Mouse (Mus musculus) layer of hippocampus, adult 18-20 months (tissue): Measurements from ENCODE around the gene Bcl11b. TPM values are rescaled to one million over a fixed set of nuclear protein-coding genes. Genes with fewer than 3 reads are reported as not detected.

ENCODE experiments used
- DNase-seq, 2 experiments: peaks; one replicate each; pipeline ENCODE4 v3.0.0; 2022; ENCODE audit warnings: low spot score in 2 of 2
- total RNA-seq, 2 experiments: library from RNA; stranded (reverse); gene quantifications; 2 replicates each; pipeline ENCODE4 v1.2.3; 2021

Gene Bcl11b
- total RNA-seq, 2 experiments from 2014 or later: 143 to 144 TPM

- no peak for DNase-seq
Measured at GRCm38 (mm10) chr12:107939177-107939576, 64.2 kb downstream of the Bcl11b start.

- DNase-seq: no peak
Measured at GRCm38 (mm10) chr12:107936972-107937371, 66.4 kb downstream of the Bcl11b start.

- DNase-seq: no peak
Measured at GRCm38 (mm10) chr12:107936406-107936805, 67.0 kb downstream of the Bcl11b start.

DNA sequence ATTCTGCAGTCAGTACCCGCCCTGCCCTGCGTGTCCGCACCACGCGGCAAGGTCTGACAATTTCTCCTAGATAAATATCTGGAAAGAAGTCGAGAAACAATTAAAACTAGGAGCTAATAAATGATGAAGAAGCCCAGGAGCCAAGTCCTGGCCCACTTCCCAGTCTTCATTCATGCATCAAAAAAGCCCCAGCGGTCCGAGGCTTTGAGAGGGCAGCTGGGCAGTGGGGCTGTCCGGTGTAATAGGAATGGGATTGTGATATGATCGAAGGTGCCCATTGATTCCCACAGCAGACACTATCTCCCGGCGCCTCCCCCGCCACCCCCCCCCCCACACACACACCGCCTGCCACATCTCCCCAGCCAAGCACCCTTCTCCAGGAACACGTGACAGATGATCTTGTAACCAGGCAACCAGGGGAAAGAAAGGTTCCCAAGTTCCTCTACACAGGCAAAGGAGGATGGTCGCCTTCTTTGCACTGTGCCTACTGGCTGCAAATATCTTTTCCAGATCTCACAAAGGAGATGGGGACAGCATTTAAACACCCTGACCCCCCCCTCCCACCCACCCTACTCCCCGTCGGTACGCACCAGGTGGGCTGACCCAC is 68.5 kb downstream of the Bcl11b start:
- DNase-seq: peak in 1 of 2 experiments; percentile 65

DNA sequence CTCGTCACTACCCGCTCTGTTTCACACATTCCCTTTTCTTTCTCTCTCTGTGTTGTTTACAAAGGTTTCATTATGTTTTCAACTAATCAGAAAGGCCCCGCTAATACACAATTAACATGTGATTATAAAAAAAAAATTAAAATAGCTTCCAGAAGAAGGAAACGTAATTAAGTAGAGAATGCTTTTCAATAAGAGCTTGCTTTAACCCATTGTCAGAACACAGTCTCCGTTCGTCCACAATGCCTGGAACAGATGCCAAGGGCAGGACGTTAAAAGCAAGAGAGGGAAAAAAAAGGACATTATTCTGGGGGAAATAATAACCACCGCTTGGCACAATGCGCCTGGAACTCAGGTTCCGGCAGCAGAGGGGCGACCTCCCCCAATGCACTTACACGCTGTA is 71.3 kb downstream of the Bcl11b start:
- no peak for DNase-seq

DNA sequence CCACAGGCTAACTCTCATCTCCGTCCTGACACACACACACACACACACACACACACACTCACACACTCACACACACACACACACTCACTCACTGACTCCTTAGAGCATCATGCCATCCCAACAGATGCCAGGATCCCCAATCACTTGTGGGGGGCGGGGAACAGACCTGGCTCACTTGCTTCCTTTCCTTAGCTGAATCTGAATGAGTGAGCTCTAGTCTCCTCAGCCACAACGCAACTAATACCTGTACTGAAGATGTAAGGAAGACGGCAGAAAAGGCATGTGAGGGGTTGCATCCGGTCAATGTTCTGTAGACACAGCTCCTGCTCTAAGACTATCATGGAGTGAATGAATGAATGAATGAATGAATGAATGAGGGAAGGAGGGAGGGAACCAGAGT is 71.9 kb downstream of the Bcl11b start:
- no peak for DNase-seq

GRCm38 (mm10) chr12:107930611-107931350 is 72.6 kb downstream of the Bcl11b start:
- peak in 1 of 2 experiments; percentile 73 for DNase-seq

- no peak for DNase-seq
Measured at GRCm38 (mm10) chr12:107928905-107929304, 74.5 kb downstream of the Bcl11b start.

- DNase-seq: peak in 1 of 2 experiments; percentile 58
Measured at GRCm38 (mm10) chr12:107928464-107928901, 74.9 kb downstream of the Bcl11b start.

GRCm38 (mm10) chr12:107927961-107928431 is 75.4 kb downstream of the Bcl11b start:
- no peak for DNase-seq

DNA sequence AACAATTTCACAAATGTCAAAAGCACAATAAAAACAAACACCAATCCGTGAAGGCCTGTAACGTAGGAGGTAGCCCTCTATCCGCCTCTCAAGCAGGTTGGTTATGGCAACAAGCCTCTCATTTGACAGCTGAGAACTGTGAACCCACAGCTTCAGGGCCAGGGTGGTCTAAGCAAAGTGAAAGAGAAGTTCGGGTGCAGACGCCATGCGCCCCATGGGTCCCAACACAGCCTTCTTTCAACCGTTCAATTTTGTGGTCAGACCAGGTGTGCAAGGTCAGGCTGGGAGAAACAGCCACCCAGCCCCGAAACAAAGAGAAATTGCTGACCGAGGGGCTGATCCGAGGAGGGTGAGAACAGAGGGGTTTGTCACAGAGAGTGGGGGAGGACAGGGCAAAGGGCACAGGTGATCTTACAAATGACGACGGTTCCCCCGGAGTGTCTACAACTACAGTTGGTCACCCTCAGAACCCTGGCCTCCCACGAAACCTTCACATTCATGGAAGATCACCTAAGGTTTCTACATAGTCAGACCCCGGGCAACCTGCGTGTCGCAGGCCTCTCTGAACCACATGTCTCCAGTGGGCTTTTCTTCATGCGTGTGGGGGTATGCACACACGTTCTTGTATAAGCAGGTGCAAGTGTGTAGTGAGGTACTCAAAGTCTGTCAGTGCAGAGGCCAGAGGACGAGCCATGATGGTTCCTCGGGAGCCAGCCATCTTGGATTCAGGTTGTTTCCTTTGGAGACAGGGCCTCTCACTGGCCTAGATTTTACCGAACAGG is 77.1 kb downstream of the Bcl11b start:
- no peak for DNase-seq

- no peak for DNase-seq
Measured at GRCm38 (mm10) chr12:107924696-107925095, 78.7 kb downstream of the Bcl11b start.

GRCm38 (mm10) chr12:107923963-107924362 is 79.4 kb downstream of the Bcl11b start:
- no peak for DNase-seq

- DNase-seq: no peak
Measured at GRCm38 (mm10) chr12:107922180-107922579, 81.2 kb downstream of the Bcl11b start.

- DNase-seq: no peak
Measured at GRCm38 (mm10) chr12:107921566-107921965, 81.8 kb downstream of the Bcl11b start.

DNA sequence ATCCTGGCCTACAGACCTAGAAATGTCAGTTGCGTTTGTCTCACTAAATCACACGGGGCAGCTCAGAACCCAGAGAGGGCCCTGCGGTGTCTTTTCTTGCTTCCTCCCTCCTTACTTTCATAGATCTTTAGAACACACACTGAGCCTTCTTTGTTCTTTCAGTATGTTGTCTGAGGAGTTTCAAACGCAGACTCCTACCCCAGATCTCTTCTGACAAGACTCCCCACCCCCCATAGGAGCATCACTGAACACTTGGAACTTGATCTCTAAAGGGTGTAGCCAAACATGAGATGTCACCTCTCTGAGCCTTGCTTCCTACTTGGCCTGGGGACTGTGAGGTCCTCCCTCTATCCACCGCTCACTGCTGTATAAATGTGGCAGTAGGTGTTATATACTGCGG is 82.2 kb downstream of the Bcl11b start:
- DNase-seq: no peak

DNA sequence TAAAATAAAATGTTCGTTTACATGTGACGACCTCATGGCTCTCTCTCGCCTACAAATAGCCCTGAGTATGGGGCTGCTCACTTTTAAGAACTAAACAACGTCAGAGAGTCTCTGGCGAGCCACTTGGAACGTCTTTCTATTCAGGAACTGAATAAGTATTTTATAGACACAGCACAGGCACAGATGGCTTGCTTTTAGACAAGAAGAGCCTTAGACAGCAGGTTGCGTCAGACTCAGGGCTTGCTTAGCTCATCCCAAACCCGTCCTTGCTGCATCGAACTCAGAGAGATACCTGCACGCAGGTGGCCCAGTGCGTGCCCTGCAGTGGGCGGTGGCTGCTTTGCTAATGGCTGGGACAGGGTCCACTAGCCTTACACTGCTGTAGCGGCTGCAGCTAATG is 82.7 kb downstream of the Bcl11b start:
- no peak for DNase-seq

GRCm38 (mm10) chr12:107920076-107920475 is 83.3 kb downstream of the Bcl11b start:
- no peak for DNase-seq

GRCm38 (mm10) chr12:107918779-107919178 is 84.6 kb downstream of the Bcl11b start:
- DNase-seq: no peak

GRCm38 (mm10) chr12:107916008-107916407 is 87.4 kb downstream of the Bcl11b start:
- no peak for DNase-seq

GRCm38 (mm10) chr12:107915396-107915795 is 88.0 kb downstream of the Bcl11b start:
- no peak for DNase-seq

- DNase-seq: no peak
Measured at GRCm38 (mm10) chr12:107908826-107909225, 94.6 kb downstream of the Bcl11b start.
